Mouse (Mus musculus): ENCODE data around the gene Gpr37l1. TPM values are rescaled to one million over a fixed set of nuclear protein-coding genes. Genes with fewer than 3 reads are reported as not detected.
"Not testable (repeated sequence)": the region's sequence is repeated elsewhere in the genome, so short reads cannot be mapped to it uniquely, and the experiment has no call there.

Gpr37l1 gene
- polyA plus RNA-seq, 1 experiment: 0.46 TPM

DNA sequence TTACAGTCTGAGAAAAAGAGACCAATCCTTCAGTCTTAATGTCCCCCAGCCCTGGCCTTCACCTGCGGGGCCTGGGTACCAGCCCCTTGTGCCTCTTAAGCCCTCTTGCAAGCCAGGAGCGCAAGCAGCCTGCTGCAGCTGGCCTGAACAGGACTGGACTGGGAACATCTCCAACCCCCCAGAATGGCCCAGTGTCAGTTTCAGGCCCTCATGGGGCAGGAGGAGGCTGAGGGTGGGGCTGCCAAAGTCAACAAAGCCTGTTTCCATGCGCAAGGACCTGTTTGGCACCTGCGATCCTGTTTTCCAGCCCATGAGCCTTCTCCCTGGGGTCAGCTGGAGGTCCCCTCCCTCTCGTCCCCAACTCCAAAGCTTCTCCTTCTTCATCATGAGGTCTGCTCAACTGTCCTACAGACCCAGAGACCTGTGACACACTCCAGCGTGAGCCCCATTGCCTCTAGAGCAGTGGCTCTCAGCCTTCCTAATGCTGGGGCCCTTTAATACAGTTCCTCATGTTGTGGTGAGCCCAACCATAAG, 28.5 kb upstream of the Gpr37l1 start:
- TF ChIP-seq POLR2A (IDR thresholded peaks at IDR 0.05; ENCODE audit: borderline replicate concordance, extremely low read depth, insufficient read depth, insufficient read length, poor library complexity, severe bottlenecking) (no peak), CTCF (IDR thresholded peaks at IDR 0.05; ENCODE audit: borderline replicate concordance, extremely low read depth, insufficient read depth, insufficient read length) (no peak)
- DNase-seq (ENCODE audit: low read depth): no peak

- peak; percentile 61 for DNase-seq (ENCODE audit: low read depth)
These were observed 26.9 kb upstream of the Gpr37l1 start for GRCm38 (mm10) chr1:135194335-135194734.

DNA sequence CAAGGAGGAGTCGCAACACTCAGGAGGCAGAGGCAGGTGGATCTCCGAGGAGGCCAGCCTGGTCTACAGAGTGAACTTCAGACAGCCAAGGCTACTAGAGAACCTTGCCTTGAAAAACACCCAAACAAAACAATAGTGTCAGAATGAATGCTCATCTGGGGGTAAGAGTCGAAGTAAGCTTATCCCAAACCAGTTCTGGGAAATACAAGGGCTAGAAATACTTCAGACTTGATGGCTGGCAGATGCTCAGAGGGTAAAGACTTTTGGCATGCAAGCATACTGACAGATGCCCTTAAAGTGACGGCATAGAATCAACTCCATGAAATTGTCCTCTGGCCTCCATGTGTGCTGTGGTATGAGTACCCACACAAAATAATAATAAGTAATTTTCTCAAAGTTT, 21.7 kb upstream of the Gpr37l1 start:
- DNase-seq (ENCODE audit: low read depth): no peak
- no peak for TF ChIP-seq CTCF (IDR thresholded peaks at IDR 0.05; ENCODE audit: borderline replicate concordance, extremely low read depth, insufficient read depth, insufficient read length)
- no peak for TF ChIP-seq POLR2A (IDR thresholded peaks at IDR 0.05; ENCODE audit: borderline replicate concordance, extremely low read depth, insufficient read depth, insufficient read length, poor library complexity, severe bottlenecking)

GRCm38 (mm10) chr1:135188197-135188596, 20.7 kb upstream of the Gpr37l1 start:
- peak; percentile 79 for DNase-seq (ENCODE audit: low read depth)
- TF ChIP-seq CTCF (IDR thresholded peaks at IDR 0.05; ENCODE audit: borderline replicate concordance, extremely low read depth, insufficient read depth, insufficient read length) (no peak), POLR2A (IDR thresholded peaks at IDR 0.05; ENCODE audit: borderline replicate concordance, extremely low read depth, insufficient read depth, insufficient read length, poor library complexity, severe bottlenecking) (no peak)

- DNase-seq (ENCODE audit: low read depth): not testable (repeated sequence)
These were observed 19.5 kb upstream of the Gpr37l1 start for GRCm38 (mm10) chr1:135187016-135187415.

DNA sequence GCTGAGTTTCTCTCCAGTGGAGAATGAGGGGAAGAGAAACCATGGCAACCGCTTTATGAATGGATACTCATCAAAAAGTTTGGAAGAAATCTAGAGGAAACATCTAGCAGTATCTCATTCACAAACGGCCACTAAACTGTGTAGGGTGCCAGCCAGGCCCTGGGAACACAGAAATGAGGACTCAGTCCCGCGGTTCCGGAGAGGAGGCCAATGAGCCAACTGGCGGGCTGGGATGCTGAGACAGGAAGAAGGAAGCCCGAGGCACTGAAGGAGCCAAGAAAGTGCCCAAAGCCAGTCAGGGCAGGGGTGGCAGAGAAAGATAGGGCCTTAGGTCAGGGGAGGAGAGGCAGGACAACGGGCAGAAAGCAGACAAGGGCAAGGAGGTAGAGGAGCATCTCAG, 18.9 kb upstream of the Gpr37l1 start:
- TF ChIP-seq CTCF (IDR thresholded peaks at IDR 0.05; ENCODE audit: borderline replicate concordance, extremely low read depth, insufficient read depth, insufficient read length) (no peak), POLR2A (IDR thresholded peaks at IDR 0.05; ENCODE audit: borderline replicate concordance, extremely low read depth, insufficient read depth, insufficient read length, poor library complexity, severe bottlenecking) (no peak)
- DNase-seq (ENCODE audit: low read depth): no peak

DNA sequence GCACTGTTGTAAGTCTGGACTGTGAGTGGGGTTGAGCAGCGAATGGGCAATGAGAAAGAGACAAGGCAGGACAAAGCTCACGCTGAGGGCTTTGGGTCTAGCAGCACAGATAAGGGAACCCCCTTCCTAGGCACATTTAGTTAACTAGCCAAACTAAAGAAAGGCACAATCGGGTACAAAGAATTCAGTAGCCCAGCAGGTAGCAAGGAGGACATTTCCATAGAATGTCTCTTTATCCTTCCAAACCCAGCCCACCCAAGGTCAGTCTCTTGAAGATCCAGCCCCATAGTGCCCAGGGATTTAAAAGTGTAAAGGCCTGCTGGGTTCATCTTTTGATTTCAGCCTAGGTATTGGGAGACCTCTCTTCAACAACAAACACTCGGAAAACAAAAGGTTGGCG, 18.5 kb upstream of the Gpr37l1 start:
- TF ChIP-seq POLR2A (IDR thresholded peaks at IDR 0.05; ENCODE audit: borderline replicate concordance, extremely low read depth, insufficient read depth, insufficient read length, poor library complexity, severe bottlenecking) (no peak), CTCF (IDR thresholded peaks at IDR 0.05; ENCODE audit: borderline replicate concordance, extremely low read depth, insufficient read depth, insufficient read length) (no peak)
- DNase-seq (ENCODE audit: low read depth): no peak

- DNase-seq (ENCODE audit: low read depth): no peak
- no peak for TF ChIP-seq POLR2A (IDR thresholded peaks at IDR 0.05; ENCODE audit: borderline replicate concordance, extremely low read depth, insufficient read depth, insufficient read length, poor library complexity, severe bottlenecking)
- no peak for TF ChIP-seq CTCF (IDR thresholded peaks at IDR 0.05; ENCODE audit: borderline replicate concordance, extremely low read depth, insufficient read depth, insufficient read length)
These were observed 16.6 kb upstream of the Gpr37l1 start for GRCm38 (mm10) chr1:135183941-135184570.

GRCm38 (mm10) chr1:135183448-135183847, 16.0 kb upstream of the Gpr37l1 start:
- TF ChIP-seq POLR2A (IDR thresholded peaks at IDR 0.05; ENCODE audit: borderline replicate concordance, extremely low read depth, insufficient read depth, insufficient read length, poor library complexity, severe bottlenecking): no peak
- no peak for DNase-seq (ENCODE audit: low read depth)

GRCm38 (mm10) chr1:135182975-135183374, 15.5 kb upstream of the Gpr37l1 start:
- no peak for TF ChIP-seq CTCF (IDR thresholded peaks at IDR 0.05; ENCODE audit: borderline replicate concordance, extremely low read depth, insufficient read depth, insufficient read length)
- no peak for DNase-seq (ENCODE audit: low read depth)

- no peak for TF ChIP-seq POLR2A (IDR thresholded peaks at IDR 0.05; ENCODE audit: borderline replicate concordance, extremely low read depth, insufficient read depth, insufficient read length, poor library complexity, severe bottlenecking)
- no peak for TF ChIP-seq CTCF (IDR thresholded peaks at IDR 0.05; ENCODE audit: borderline replicate concordance, extremely low read depth, insufficient read depth, insufficient read length)
- peak; percentile 59 for DNase-seq (ENCODE audit: low read depth)
These were observed 14.6 kb upstream of the Gpr37l1 start for GRCm38 (mm10) chr1:135181880-135182623.

DNA sequence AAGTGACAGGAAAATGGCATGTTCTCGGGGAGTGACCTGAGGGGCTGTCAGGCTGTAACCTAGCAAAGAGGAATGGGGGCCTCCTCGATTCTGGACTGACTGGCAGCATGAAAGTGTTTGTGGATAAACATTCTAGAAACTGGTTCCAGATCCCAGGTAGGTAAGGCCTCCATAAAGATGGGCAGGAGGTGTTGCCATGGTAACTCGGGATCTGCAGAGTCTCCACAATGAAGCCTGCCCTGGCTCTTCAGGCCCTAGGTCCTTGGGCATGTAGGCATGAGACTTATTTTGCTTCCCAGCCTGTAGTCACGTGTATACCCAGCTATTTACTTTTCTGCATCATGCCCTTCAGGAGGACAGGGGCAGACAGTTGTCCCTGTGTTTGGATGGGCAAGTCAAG, 13.8 kb upstream of the Gpr37l1 start:
- TF ChIP-seq POLR2A (IDR thresholded peaks at IDR 0.05; ENCODE audit: borderline replicate concordance, extremely low read depth, insufficient read depth, insufficient read length, poor library complexity, severe bottlenecking) (no peak), CTCF (IDR thresholded peaks at IDR 0.05; ENCODE audit: borderline replicate concordance, extremely low read depth, insufficient read depth, insufficient read length) (no peak)
- DNase-seq (ENCODE audit: low read depth): no peak

Data from brain, embryonic 14.5 days (tissue).